Mouse (Mus musculus) NIH3T3 (cell line): Measurements from ENCODE around the gene Akr1b7.
"Not testable (repeated sequence)": the region's sequence is repeated elsewhere in the genome, so short reads cannot be mapped to it uniquely, and the experiment has no call there.

Experiments
- DNase-seq: peaks from one replicate; pipeline ENCODE4 v3.0.0-alpha.2; 2012; ENCODE audit warnings: low read depth

Gene Akr1b7

DNA sequence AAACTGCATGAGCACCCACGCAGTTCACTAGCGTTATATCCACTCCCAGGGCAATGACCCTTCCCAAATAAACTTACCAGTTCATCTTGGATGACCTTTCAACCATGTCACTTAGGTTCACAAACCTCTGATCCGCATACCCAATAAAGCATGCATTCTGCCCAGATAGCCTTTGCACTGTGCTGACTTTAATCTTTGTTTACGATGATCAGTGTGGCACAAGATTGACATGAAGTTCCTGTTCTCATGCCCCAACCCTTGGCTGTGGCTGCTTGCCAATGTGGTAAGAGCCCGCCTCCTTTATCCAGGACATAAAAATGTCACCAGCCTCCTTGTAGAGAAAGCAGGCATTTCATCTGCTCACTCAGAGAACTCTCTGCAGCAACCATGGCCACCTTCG is at the start of gene Akr1b7:
Gene Akr1b7, plus strand, starts transcription at position 312 of the 400 bp plus-strand sequence.
- no peak for DNase-seq

GRCm38 (mm10) chr6:34364217-34365136 is 47.7 kb upstream of the Akr1b7 start:
- DNase-seq: no peak

- no peak for DNase-seq
Observed at GRCm38 (mm10) chr6:34367998-34368397, 44.1 kb upstream of the Akr1b7 start.

DNA sequence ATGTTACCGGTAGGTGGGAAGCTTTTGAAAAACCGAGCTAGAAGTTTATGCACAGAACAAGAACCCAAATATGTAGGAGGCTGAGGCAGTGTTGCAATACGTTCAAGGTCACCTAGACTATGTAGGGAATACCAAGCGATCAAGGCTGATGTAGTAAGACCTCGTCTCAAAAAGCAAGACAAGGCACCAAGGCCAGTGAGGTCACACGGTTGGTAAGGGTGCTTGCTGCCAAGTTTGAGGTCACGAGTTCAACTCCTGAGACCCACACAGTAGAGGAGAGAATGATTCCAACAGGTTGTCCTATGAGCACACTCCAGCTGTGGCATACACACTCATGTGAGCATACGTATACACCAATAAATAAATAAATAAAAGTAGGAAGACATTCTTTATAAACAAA is 42.1 kb upstream of the Akr1b7 start:
- no peak for DNase-seq

- peak; percentile 95 for DNase-seq
Observed at GRCm38 (mm10) chr6:34371700-34372351, 40.3 kb upstream of the Akr1b7 start.

GRCm38 (mm10) chr6:34373841-34374240 is 38.3 kb upstream of the Akr1b7 start:
- no peak for DNase-seq

DNA sequence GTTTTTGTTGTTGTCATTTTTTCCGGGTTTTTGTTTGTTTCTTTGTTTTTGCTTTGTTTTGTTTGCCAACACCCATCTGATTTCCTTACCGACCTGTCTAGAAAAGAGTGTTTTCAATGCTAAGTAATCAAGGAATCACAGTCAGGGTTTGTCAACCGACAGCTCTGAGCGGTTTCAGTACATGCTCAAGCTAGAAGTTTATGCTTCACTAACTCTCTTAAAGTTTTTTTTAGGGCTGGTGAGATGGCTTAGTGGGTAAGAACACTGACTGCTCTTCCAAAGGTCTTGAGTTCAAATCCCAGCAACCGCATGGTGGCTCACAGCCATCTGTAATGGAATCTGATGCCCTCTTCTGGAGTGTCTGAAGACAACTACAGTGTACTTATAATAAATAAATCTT is 36.2 kb upstream of the Akr1b7 start:
- DNase-seq: not testable (repeated sequence)

GRCm38 (mm10) chr6:34383401-34383800 is 28.7 kb upstream of the Akr1b7 start:
- DNase-seq: no peak

DNA sequence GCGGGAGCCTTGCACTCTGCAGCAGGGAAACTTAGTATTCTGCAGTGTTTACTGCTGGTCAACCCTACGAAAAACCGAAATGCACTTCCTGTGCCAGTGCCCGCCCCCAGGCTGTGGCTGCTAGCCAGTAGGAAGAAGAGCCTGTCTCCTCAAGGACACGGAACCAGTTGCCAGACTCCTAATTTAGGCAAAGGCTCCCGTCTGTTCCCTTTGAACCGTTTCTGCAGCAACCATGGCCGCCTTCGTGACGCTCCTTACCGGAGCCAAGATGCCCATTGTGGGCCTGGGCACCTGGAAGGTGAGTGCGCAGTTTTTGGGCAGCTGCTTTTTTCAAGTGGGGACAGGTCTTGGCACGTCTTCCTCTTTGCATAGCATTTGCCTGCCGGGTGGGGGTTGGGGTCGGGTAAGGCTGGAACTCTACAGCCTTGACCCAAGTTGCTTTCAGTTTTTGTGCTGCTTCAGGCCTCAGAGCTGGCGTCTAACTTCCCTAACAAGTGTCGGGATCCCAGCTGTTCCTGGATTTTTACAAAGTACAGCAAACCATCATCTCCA is 27.9 kb upstream of the Akr1b7 start, which contains the start of gene Akr1b10:
Gene Akr1b10, plus strand, starts transcription at position 109 of the 552 bp plus-strand sequence.
- peak; percentile 91 for DNase-seq

DNA sequence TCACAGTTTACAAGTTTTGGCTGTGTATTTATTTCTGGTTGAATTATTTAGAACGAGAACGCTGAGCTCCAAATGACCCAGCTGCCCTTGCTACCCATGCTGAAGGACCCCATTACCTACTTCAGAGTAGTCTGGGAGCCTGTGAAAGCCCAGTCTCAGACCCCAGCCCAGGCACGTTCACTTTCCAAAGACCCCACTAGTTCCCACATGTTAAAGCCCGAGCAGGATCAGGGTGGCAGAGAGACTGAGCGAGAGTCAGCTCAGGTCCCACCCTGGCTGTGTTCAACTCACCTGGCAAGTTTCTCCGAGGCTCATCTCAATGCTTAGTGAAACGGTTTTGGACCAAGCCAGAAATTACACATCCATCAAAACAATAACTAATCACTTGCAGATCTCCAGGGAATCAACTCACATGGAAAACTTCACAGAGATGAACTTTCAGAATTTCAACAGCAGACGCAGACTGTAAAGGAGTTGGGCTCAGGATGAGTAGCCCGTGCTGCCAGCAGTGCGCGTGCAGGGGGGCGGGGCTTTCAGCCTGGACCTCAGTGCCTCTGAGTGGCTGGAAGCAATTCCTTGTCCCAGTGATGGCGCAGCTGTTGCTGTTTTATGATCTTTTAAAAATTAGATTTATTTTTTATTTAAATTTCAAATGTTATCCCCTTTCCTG is 27.3 kb upstream of the Akr1b7 start:
- peak; percentile 83 for DNase-seq

DNA sequence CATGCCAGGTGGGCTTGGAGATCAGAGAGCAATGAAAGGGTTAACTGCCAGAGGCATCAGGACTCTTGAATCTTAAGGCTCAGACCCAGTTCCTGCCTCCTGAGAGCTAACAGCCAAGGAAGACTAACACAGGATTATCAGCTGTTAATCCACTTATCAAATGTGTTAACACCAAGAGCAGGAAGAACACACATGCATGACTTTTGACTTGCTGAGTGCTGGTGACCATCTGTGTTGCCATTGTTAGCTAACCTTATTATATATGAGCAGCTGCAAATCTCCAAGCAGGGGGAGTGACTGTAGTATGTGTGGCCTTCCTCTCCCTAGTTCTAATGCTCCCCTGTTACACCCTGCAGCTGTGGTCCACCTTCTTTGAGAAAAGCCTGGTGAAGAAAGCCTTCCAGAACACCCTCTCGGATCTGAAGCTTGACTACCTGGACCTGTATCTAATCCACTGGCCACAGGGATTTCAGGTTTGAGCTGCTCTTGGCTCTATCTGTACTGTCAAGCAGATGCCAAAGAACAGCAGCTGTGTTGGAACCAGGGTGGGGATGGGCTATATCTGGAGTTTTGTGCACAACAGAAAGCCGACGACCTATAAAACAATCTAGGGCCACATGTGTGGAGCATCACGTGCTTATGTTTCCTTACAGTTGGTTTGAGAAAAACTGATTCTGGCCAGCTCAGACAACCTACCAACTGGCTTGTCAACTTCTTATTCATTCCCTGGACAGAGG is 23.5 kb upstream of the Akr1b7 start:
- no peak for DNase-seq

- peak; percentile 69 for DNase-seq
Observed at GRCm38 (mm10) chr6:34395897-34396296, 16.2 kb upstream of the Akr1b7 start.

DNA sequence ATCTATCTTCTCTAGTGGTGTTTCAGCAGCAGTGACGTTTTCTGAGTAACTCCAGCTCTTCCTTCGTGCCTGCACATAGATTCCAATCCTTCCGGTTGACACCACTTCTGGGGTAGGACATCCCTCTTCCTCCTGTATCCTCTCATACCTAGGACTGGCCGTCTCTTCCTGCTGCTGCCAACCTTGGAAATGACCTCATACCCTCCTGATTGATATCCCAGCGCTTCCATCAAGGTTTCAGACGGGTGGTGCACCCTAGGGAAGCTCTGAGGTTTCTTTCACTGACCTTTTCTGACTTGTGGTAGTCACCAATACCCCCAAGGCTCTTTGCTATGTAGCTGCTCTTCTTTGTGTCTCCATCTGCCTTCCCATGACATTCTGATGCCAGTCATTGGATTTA is 13.7 kb upstream of the Akr1b7 start:
- no peak for DNase-seq

GRCm38 (mm10) chr6:34399606-34400220 is 12.4 kb upstream of the Akr1b7 start:
- peak; percentile 46 for DNase-seq

DNA sequence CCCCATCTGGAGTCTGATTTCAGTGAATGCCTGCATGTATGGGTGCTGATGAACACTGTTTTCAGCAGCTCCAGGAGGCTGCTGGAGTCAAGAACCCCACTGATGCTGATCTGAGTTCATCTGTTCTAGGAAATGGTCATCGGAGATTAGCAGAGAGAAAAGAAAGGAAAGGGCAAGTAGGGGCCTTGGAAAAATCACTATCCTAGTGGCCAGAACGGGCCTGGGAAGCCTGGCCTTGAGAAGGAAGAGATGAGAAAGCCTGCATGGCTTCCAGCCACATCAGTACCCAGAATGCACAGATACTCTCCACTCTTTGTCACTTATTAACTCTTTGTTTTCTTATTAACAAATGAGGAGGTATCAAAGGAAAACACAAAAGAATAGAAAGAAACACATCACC is 11.4 kb upstream of the Akr1b7 start:
- no peak for DNase-seq

DNA sequence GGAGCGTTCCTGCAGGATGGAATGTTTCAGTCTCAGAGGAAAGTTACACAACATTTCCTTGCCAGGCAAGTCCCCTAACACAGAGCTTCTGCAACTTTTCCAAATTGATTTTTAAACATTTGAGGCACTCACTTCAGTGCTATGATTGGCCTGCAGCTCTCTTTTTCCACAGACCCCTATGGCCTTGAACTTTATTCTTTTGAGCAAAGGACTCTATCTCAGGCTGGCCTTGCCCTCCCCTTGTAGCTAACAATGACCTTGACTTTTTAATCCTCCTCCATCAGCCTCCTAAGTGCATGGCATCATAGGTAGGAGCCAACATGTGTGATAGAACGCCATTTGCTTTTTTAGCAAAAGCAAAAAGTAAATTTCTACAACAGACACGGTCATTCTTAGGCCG is 5.4 kb upstream of the Akr1b7 start:
- no peak for DNase-seq

DNA sequence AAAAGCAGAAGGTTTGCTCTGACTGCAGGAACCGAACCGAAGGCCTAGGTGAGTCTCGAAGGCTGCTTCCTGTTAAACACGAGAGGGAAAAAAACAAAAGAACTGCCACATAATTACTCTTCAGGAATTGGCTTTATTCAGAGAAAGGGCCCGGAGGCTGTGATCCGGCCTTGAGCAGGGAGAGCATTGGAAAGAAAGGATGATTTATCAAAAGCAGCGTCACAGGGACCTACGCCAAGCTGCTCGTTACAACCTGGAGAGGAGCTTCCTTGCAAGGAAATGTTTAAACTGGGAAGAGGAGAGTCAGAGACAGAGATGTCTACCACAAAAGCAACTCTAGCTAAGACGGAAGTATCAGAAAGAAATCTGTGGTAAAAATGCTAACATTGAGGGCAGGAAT is 4.7 kb upstream of the Akr1b7 start:
- no peak for DNase-seq

DNA sequence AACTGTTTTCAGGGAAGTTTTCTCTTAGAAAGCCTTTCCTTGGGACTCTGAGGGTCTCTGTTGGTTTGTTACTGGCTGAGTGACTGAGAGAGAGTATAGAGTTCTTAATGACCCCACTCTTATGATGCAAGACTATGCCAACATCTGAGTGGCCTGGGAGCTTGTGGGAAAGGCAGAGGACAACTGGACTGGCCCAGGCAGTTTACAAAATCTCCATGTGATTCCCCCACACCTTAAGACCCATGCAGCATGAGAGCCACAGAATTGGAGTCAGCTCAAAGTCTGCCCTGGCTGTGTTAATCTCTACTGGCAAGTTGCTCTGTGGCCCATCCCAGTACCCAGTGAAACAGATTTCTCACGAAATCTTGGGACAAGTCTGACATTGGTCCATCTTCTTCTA is 554 bp downstream of the Akr1b7 start:
- no peak for DNase-seq

- not testable (repeated sequence) for DNase-seq
Observed at GRCm38 (mm10) chr6:34413386-34413785, 1.3 kb downstream of the Akr1b7 start.

GRCm38 (mm10) chr6:34416521-34416920 is 4.4 kb downstream of the Akr1b7 start:
- DNase-seq: no peak

DNA sequence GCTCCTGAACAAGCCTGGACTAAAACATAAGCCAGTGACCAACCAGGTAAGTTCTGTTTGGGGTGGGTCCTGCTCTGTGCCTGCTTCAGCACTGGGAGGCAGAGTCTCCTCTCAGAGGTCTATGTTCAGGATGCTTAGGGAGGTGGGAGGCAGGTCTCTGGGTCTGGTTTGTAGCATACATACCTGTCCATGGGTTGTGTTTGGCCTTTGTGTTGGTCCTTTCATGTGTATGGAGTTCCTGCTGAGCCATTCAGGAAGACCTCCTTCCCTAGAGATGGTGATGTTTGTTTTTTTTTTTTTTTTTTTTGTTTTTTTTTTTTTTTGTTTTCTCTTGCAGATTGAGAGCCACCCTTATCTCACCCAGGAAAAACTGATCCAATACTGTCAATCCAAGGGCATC is 6.9 kb downstream of the Akr1b7 start:
- DNase-seq: no peak
